Mouse (Mus musculus): ENCODE data around the gene Ccdc149.

Ccdc149 gene

GRCm38 (mm10) chr5:52449187-52449586, 22.1 kb downstream of the Ccdc149 start:
- no peak for DNase-seq (ENCODE audit: low read depth, low spot score)

GRCm38 (mm10) chr5:52440278-52440677, 31.0 kb downstream of the Ccdc149 start:
- DNase-seq (ENCODE audit: low read depth, low spot score), result no peak

DNA sequence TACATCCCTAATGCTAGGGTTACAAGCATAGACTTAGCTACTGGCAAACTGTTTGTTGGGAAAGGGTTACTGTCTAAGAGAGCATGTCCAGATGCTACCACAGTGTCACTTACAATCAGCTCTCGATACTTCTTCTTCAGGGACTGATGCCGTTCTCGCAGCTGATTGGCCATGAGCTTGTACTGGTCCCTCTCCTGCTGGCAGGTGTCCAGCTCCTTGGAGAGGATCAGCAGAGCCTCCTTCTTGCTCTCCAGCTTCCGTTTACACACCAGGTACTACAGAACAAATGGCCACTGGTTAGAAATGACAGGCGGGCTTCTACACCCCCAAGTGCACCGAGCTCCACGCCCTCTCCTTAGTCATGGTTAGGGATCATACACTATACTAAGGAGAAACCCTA, 32.4 kb downstream of the Ccdc149 start:
- DNase-seq (ENCODE audit: low read depth, low spot score), result no peak

GRCm38 (mm10) chr5:52435533-52435932, 35.8 kb downstream of the Ccdc149 start:
- DNase-seq (ENCODE audit: low read depth, low spot score), result no peak

- no peak for DNase-seq (ENCODE audit: low read depth, low spot score)
Measured at GRCm38 (mm10) chr5:52431276-52431844, 40.0 kb downstream of the Ccdc149 start.

GRCm38 (mm10) chr5:52429731-52430480, 41.4 kb downstream of the Ccdc149 start:
- no peak for DNase-seq (ENCODE audit: low read depth, low spot score)

DNA sequence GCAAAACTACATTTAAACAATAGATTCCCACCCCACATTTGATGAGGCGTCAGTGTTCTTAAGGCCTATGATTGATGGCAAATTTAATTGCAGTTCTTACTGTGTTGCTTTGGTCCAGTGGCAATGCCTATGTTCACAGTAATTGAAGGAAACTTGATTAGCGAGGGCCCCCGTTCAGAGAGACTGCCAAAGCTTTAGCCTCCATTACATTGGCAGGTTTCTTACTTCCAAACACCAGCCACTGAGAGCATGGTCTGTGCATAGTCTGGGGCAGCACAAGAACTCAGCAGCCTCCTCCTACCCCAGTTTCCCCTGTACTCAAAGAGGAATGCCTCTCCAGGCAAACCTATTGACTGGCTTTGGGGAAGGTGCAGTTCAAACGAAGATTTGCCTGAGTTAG, 42.7 kb downstream of the Ccdc149 start:
- DNase-seq (ENCODE audit: low read depth, low spot score), result no peak

GRCm38 (mm10) chr5:52425819-52426218, 45.5 kb downstream of the Ccdc149 start:
- no peak for DNase-seq (ENCODE audit: low read depth, low spot score)

GRCm38 (mm10) chr5:52423893-52424292, 47.4 kb downstream of the Ccdc149 start:
- no peak for DNase-seq (ENCODE audit: low read depth, low spot score)

DNA sequence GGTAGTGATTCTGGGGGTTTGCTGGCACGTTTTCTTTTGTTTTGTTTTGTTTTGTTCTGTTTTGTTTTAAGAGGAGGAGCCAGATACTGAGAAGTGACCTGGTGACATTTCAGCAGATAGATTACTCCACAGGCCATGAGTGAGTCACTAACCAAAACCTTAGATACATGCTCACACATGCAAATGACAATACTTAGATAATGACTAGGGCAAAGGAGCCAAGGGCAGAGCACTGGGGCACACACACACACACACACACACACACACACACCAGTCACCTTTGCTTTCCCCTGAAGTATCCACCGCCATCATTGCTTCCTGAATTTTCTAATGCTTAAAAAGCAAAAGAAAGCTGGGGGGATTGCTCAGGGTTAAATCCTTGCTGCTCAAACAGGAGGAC, 54.8 kb downstream of the Ccdc149 start:
- DNase-seq (ENCODE audit: low read depth, low spot score), result no peak

DNA sequence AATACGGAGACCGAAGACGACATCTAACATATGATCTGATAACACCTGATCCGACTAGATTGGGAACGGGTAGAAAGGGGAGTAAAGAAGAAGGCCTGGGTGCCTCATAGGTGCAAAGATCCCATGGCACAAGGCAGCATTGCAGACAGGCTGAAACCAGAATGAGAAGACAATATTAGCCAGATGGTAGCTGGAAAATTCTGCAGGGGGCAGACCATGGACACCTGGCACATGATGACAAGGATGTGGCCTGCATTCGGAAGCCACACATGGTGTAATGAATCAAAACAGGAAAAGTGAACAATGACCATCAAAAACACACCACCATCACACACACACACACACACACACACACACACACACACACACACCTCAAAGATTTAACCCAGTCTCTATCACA, 55.4 kb downstream of the Ccdc149 start:
- DNase-seq (ENCODE audit: low read depth, low spot score), result no peak

- DNase-seq (ENCODE audit: low read depth, low spot score), result no peak
Measured at GRCm38 (mm10) chr5:52415193-52415592, 56.1 kb downstream of the Ccdc149 start.

DNA sequence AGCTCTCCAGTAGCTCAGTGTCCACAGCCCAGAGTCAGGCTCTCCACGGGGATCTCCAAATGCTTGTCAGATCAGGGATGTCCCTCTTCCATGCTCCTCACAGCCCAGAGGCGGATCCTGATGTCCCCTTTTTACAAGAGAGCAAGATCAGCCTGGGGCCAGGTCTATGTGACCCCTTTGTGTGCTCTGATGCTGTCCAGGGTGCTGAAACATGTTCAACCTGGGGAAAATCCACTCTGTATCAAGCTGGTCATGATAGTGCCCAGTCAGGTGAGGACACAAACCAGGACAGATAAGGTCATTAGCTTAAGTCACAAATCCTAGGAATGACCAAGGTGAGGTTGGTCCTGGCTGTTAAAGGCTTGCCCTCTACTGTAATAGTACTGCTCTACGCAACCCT, 59.8 kb downstream of the Ccdc149 start:
- DNase-seq (ENCODE audit: low read depth, low spot score), result no peak

- no peak for DNase-seq (ENCODE audit: low read depth, low spot score)
Measured at GRCm38 (mm10) chr5:52410197-52410596, 61.1 kb downstream of the Ccdc149 start.

DNA sequence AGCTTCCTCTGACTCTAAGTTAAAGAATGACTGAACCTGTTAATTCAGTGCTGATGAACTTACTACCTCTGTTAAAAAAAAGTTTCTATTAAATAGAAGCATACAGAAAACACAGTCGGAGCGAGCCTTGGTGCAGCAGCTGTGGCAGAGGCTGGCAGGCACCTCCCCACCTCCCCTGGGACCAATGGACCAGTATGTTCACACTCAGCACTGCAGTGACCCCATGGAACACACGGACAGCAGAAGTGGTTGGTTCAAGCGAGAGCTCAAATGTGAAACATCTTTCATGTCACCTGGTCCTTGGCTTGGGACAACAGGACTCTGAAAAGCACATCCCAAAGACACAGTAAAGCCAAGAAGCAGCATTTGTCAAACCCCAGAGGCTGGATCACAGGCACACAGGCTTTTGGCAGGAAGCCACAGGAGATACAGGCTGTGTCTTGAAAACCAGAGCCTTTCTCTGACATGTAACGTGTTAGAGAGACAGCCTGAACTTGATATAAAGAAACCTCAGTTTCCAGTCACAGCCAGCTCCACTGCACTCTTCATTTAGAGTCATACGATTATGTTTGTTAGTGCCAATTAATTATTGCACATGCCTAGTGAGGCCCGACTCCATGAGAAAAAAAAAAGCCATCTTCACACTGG, 62.5 kb downstream of the Ccdc149 start:
- no peak for DNase-seq (ENCODE audit: low read depth, low spot score)

GRCm38 (mm10) chr5:52404373-52404772, 66.9 kb downstream of the Ccdc149 start:
- DNase-seq (ENCODE audit: low read depth, low spot score), result no peak

DNA sequence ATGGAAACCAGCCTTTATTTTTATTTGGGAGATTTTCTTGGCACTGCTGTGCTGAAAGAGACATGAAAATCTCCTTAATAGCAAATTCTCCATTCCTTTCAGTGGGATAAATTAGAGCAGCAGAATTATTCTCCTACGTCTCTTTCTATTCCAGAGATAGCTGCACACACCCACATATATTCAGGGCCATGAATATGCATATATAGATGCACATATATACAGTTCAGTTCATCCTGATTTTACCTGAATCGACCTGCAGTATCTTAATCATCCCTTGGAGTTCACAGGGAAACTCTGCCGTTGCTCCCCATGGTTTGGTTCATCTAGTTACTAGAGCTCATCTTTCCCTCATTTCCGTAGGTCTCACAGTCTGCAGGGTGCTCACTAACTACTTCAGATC, 77.6 kb downstream of the Ccdc149 start:
- no peak for DNase-seq (ENCODE audit: low read depth, low spot score)

DNA sequence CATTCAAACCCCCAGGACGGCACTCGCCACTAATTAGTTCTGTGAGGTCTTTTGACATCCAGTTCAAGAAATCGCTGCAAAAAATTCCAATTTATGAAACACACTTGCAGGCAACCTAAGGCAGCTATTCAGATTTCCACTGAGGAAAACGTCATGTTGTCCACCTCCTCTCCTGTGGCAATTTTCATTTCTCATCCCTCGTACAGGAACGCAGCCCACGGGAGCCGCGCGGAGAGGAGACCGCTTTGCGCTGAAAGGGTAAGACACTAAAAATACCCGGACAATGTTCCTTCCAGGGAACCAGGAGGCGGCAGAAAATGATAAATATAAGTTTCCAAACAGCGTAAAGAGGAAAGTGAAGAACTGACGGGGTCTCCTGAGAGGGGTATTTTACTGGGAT, 79.8 kb downstream of the Ccdc149 start:
- no peak for DNase-seq (ENCODE audit: low read depth, low spot score)

DNA sequence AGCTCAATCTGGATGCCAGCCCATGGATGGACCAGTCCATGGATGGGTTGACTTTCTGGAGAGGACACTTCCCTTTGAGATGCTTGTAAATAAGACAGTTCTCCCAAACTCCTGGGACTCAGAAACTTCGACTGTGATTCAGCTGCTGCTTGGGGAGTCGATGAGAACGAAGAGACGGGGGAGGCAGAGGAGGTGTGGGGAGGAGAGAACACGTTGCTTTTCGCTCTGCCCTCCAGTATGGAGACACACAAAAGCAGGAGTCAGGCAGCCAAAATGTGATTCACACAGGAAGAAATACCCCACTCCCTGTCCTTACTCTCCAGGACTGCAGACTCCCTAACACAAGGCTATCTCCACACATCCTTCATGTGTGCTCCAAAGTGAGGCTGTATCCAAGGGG, 80.9 kb downstream of the Ccdc149 start:
- DNase-seq (ENCODE audit: low read depth, low spot score), result no peak

GRCm38 (mm10) chr5:52388092-52388749, 83.1 kb downstream of the Ccdc149 start:
- no peak for DNase-seq (ENCODE audit: low read depth, low spot score)

GRCm38 (mm10) chr5:52386016-52386415, 85.3 kb downstream of the Ccdc149 start:
- DNase-seq (ENCODE audit: low read depth, low spot score), result no peak

GRCm38 (mm10) chr5:52383748-52384147, 87.6 kb downstream of the Ccdc149 start:
- DNase-seq (ENCODE audit: low read depth, low spot score), result no peak

- no peak for DNase-seq (ENCODE audit: low read depth, low spot score)
Measured at GRCm38 (mm10) chr5:52382837-52383236, 88.5 kb downstream of the Ccdc149 start.
